Mouse (Mus musculus) hematopoietic stem cell, adult 5-6 weeks (primary cell): ENCODE results near the gene Gm4177. TPM values are rescaled to one million over a fixed set of nuclear protein-coding genes. Genes with fewer than 3 reads are reported as not detected.
"Not testable (repeated sequence)": the region's sequence is repeated elsewhere in the genome, so short reads cannot be mapped to it uniquely, and the experiment has no call there.

Experiments used
- ATAC-seq, 2 experiments: fragments of 125-278 bp in 1 of 2; replicated peaks in 1 of 2; 2 replicates each; pipeline ENCODE4 v1.8.0; 2016 to 2017; ENCODE audit warnings: inconsistent platforms in 2 of 2, mild to moderate bottlenecking in 2 of 2, moderate number of reproducible peaks in 2 of 2, low read depth in 1 of 2, moderate TSS enrichment in 1 of 2; ENCODE audit not compliant: low FRiP score in 2 of 2, poor library complexity in 2 of 2, severe bottlenecking in 2 of 2, insufficient read depth in 1 of 2, low TSS enrichment in 1 of 2
- total RNA-seq: library from RNA; stranded (forward); fragments of 172-1452, 232-1000 nt; gene quantifications from 2 replicates; pipeline ENCODE4 v1.2.3, GENCODE M21; 2017

Gene Gm4177
- not detected in 2 replicates for total RNA-seq

DNA sequence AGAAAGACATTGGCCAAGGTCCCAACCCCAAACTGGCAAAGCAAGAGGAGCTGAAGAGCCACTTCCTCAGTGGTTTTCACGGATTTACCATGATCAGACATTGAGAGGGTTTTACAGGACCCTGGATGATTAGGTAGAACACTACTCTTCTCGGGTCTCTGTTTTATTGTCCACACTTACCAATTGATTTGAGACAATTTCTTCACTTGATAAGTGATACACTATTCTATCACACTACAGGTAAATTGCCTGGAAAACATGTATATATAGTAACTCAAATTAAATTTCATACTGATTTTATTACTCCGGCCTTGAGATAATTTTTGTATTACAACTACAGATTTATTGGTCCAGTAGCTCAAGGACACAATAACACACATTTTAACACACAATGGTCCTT lies at the start of gene Gm4177:
TSS of gene Gm4177 (minus strand) at position 101 of the 400 bp plus-strand sequence.
- ATAC-seq = not testable (repeated sequence)

- ATAC-seq = not testable (repeated sequence)
These were observed 47.6 kb upstream of the Gm4177 start, which contains the start of gene Gm5725 for GRCm38 (mm10) chr7:21844167-21844566. Gm5725 (minus strand) TSS chr7:21844267.

GRCm38 (mm10) chr7:21832051-21832450 lies 35.5 kb upstream of the Gm4177 start, which contains the start of gene Vmn1r135:
Vmn1r135 (plus strand) TSS chr7:21832351.
- not testable (repeated sequence) for ATAC-seq

DNA sequence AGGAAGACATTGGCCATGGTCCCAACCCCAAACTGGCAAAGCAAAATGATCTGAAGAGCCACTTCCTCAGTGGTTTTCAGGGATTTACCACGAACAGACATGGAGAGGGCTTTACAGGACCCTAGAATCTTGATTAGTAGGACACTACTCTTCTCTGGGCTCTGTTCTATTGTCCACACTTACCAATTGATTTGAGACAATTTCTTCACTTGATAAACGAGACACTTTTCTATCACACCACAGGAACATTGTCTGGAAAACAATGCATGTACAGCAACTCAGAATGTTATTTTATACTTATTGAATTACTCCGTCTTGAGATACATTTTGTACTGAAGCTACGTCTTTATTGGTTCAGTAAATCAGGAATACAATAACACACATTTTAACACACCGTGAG lies 35.2 kb downstream of the Gm4177 start, which contains the start of gene Gm4175:
TSS of gene Gm4175 (minus strand) at position 101 of the 400 bp plus-strand sequence.
- not testable (repeated sequence) for ATAC-seq

Other genes with a start within 250 kb of the Gm4177 start
- gene Vmn1r132, start 182.6 kb downstream of the Gm4177 start, total RNA-seq = not detected in 2 replicates
- not detected in 2 replicates for gene Gm4175, start 35.3 kb downstream of the Gm4177 start, total RNA-seq
- not detected in 2 replicates for gene Vmn1r135, start 35.6 kb upstream of the Gm4177 start, total RNA-seq
- gene Gm5725, start 47.5 kb upstream of the Gm4177 start, total RNA-seq = not detected in 2 replicates
- not detected in 2 replicates for gene Gm5891, start 124.6 kb upstream of the Gm4177 start, total RNA-seq
- not detected in 2 replicates for gene Vmn1r137, start 197.9 kb upstream of the Gm4177 start, total RNA-seq
- not detected in 2 replicates for gene Vmn1r138, start 232.2 kb upstream of the Gm4177 start, total RNA-seq